Mouse (Mus musculus) neural tube, embryonic 12.5 days (tissue): ENCODE results near the gene Lrrc17. TPM values are rescaled to one million over a fixed set of nuclear protein-coding genes. Genes with fewer than 3 reads are reported as not detected.

ENCODE experiments used
- ATAC-seq: fragments of 200-750 bp; cut with Nextera tagmentation; 2 replicates; pipeline ENCODE4 v1.8.0; 2017; ENCODE audit warnings: low read depth, mild to moderate bottlenecking, moderate TSS enrichment, moderate library complexity; ENCODE audit not compliant: low FRiP score
- H3K27ac ChIP-seq: fragments of 300-500 bp; sonication (generic); 2 replicates; pipeline ENCODE4 v1.5.1; 2016
- H3K27me3 ChIP-seq: fragments of 300-500 bp; sonication (generic); replicated peaks from 2 replicates; pipeline ENCODE4 v1.6.1; 2016; ENCODE audit warnings: mild to moderate bottlenecking
- H3K36me3 ChIP-seq: fragments of 300-500 bp; sonication (generic); 2 replicates; pipeline ENCODE4 v1.6.1; 2016; ENCODE audit warnings: mild to moderate bottlenecking
- H3K4me1 ChIP-seq: fragments of 300-500 bp; sonication (generic); 2 replicates; pipeline ENCODE4 v1.6.1; 2016
- H3K4me2 ChIP-seq: fragments of 300-500 bp; sonication (generic); replicated peaks from 2 replicates; pipeline ENCODE4 v1.6.1; 2016; ENCODE audit warnings: mild to moderate bottlenecking
- H3K4me3 ChIP-seq: fragments of 300-500 bp; sonication (generic); 2 replicates; pipeline ENCODE4 v1.5.1; 2016
- H3K9ac ChIP-seq: fragments of 300-500 bp; sonication (generic); 2 replicates; pipeline ENCODE4 v1.6.1; 2016; ENCODE audit warnings: mild to moderate bottlenecking
- H3K9me3 ChIP-seq: fragments of 300-500 bp; sonication (generic); 2 replicates; pipeline ENCODE4 v1.6.1; 2016; ENCODE audit warnings: mild to moderate bottlenecking
- WGBS: fragments of 180-500 bp; shearing (Covaris S2); methylation state at CpG from one replicate; pipeline ENCODE4 v1.1.7; 2016; 5-methylcytosine and 5-hydroxymethylcytosine counted together
- polyA plus RNA-seq: library from polyadenylated mRNA; unstranded; fragments of >200 nt; fragmentation: Nextera tagmentation; extraction: Ambion mirVana; gene quantifications from 2 replicates; pipeline ENCODE4 v1.2.1, GENCODE M21; 2016

The Lrrc17 gene
- polyA plus RNA-seq, 1 experiment from 2014 or later: 14.0 TPM

DNA sequence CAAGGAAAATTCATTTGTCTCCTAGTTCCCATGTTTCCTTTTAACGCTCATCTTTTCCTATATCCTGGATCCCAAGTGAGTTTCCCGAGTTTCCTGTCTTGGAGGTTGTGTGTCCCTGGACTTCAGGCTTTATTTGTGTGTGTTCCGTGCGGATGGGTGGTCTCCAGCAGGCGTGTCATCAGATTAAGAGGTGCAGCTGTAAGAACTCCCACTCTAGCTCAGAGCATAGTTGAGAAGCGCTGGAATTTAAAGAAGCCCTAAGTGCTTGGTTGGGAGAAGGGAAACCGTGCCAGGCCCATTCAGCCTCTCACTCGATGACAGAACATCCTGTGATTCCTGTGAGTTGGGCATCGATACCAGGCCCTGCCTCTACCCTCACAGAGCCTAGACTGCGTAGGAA, 30.0 kb upstream of the Lrrc17 start:
- Histone ChIP-seq H3K27me3 (no peaks in the 10 kb centered on the region), H3K9me3 (no peaks in the 10 kb centered on the region), H3K27ac (no peak overlapping the region), H3K4me3 (no peak overlapping the region), H3K4me2 (no peak overlapping the region), H3K36me3 (no peaks in the 10 kb centered on the region), H3K9ac (no peak overlapping the region), H3K4me1 (0 out of 2 replicates have a peak, but pooled peaks cover 3% of the 10 kb centered on the region)
- 72% methylated on average over 10 of the region's 10 CpGs for WGBS
- ATAC-seq: no peak

DNA sequence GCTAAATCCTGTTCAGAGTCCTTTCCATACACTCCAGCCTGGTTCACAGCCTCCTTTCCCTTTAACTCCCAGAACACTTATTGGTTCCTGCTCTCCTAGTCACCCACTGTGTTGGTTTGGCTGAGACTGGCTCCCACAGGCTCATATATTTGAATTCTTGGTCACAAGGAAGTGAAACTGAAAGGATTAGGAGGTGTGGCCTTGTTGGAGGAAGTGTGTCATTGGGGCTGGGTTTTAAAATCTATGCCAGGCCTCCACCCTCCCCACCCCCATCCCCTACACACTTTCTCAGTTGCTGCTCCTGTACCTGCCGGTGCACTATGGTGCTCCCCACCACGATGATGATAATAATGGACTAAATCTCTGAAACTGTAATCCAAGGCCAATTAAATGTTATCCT, 25.8 kb upstream of the Lrrc17 start:
- H3K36me3 ChIP-seq: no peaks in the 10 kb centered on the region
- H3K4me2 ChIP-seq: no peak overlapping the region
- WGBS: 95% methylated on average over 2 of the region's 2 CpGs
- H3K27ac ChIP-seq: no peak overlapping the region
- H3K9me3 ChIP-seq: no peaks in the 10 kb centered on the region
- H3K4me1 ChIP-seq: 0 out of 2 replicates have a peak, but pooled peaks cover 3% of the 10 kb centered on the region
- H3K4me3 ChIP-seq: no peak overlapping the region
- no peak for ATAC-seq
- no peak overlapping the region for H3K9ac ChIP-seq
- no peaks in the 10 kb centered on the region for H3K27me3 ChIP-seq

DNA sequence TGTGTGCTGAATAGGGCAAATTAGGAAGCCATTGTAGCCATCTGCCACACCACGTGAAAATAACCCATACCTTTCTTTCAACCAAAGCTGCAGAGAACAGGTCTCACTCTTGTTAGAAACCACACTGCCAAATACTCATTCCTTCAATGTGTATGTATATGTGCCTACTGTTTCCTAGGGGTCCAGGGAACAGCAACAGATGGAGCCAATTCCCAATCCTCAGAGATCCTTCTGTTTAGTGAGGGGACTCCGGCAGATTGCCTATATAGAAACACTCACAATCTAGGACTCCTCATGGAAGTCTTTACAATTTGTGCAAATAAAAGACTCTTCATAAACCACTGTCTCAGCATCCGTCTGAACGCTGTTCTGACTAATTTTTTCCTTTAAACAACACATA, 25.2 kb upstream of the Lrrc17 start:
- Histone ChIP-seq H3K4me1 (no peaks in the 10 kb centered on the region), H3K4me2 (no peak overlapping the region), H3K27me3 (no peaks in the 10 kb centered on the region), H3K9ac (no peak overlapping the region), H3K9me3 (no peaks in the 10 kb centered on the region), H3K36me3 (no peaks in the 10 kb centered on the region), H3K27ac (no peak overlapping the region), H3K4me3 (no peak overlapping the region)
- no peak for ATAC-seq
- 72% methylated on average over 4 of the region's 4 CpGs for WGBS

DNA sequence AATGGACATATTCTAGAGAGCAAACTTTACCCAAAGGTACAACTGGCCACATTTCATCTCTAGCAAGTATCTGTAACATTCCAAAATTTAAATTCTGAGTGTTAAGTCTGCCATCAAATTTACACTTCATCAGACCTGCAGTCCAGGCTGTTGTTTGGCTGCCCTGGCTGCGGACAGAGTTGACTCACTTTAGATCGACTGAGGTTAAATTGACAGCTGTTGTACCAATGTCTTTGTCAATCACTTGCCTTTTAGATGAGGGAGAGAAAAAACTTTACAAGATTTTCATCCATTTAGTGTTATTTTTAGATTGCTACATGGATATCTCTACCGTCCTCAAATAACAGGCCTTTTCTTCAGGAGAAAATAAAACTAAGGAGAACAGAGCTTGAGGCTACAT, 24.2 kb upstream of the Lrrc17 start:
- WGBS: 94% methylated on average over 3 of the region's 3 CpGs
- no peak overlapping the region for H3K4me3 ChIP-seq
- no peaks in the 10 kb centered on the region for H3K4me1 ChIP-seq
- H3K9ac ChIP-seq: no peak overlapping the region
- no peaks in the 10 kb centered on the region for H3K27me3 ChIP-seq
- no peaks in the 10 kb centered on the region for H3K36me3 ChIP-seq
- H3K27ac ChIP-seq: no peak overlapping the region
- no peaks in the 10 kb centered on the region for H3K9me3 ChIP-seq
- H3K4me2 ChIP-seq: no peak overlapping the region
- no peak for ATAC-seq

DNA sequence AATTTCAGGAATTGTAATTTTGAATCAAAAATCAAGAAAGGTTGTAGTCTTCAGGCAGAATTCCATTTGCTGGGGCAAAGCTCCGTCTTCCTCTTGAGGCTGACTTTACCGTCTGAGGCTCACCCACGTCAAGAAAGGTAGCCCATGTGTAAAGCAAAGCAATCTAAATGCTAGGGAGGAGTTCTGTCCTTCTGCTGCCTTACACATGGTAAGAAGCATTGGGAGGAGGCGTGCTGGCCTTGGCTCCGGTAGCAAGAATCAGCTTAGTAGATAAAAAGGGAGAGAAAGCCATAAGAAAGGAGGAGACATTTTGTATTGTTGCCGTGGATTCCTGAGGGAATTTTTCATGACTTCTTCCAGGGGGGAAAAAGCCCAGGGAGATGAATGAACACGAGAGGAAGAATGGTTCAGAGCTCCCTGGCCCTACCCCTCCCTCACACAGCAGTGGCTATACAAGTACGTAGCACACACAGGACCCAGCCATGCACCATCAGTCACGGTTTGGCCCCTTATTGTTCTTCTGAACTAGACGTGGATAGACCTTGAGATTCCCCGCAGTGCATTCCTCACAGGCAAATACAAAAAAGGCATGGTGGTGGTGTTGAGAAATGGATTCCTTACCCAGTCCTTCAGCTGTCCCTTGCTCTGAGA, 16.4 kb upstream of the Lrrc17 start:
- H3K9me3 ChIP-seq: no peaks in the 10 kb centered on the region
- no peaks in the 10 kb centered on the region for H3K36me3 ChIP-seq
- peaks cover 6% of the 10 kb centered on the region for H3K4me1 ChIP-seq
- no peak overlapping the region for H3K4me3 ChIP-seq
- no peak overlapping the region for H3K27ac ChIP-seq
- H3K27me3 ChIP-seq: no peaks in the 10 kb centered on the region
- no peak overlapping the region for H3K9ac ChIP-seq
- no peak overlapping the region for H3K4me2 ChIP-seq
- 24% methylated on average over 11 of the region's 11 CpGs for WGBS
- ATAC-seq: peak; percentile 89

DNA sequence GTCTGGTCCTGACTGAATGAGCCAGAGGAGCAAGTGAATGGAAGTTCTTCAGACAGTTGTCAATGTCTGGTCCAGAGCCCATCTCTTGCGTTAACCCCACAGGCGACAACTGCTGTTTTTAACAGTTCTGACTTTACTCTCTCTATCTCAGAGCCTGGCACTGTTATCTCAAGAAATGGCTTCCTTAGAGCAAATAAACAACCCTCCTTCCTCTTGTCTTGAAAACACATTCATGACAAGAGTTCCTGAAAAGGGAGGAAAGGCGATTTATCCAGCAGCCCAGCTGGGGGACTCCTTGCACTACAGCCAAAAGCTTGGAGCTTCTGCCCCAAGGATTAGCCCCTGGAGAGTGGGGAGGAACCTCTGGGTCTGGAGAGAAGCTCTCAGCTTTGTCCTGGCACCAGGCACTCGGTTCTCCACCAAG, 15.9 kb upstream of the Lrrc17 start:
- no peak overlapping the region for H3K27ac ChIP-seq
- H3K9ac ChIP-seq: no peak overlapping the region
- H3K27me3 ChIP-seq: no peaks in the 10 kb centered on the region
- no peak overlapping the region for H3K4me3 ChIP-seq
- H3K4me2 ChIP-seq: no peak overlapping the region
- 0 out of 2 replicates have a peak, but pooled peaks have one; percentile 18 for ATAC-seq
- peaks cover 6% of the 10 kb centered on the region for H3K4me1 ChIP-seq
- no peaks in the 10 kb centered on the region for H3K36me3 ChIP-seq
- no peaks in the 10 kb centered on the region for H3K9me3 ChIP-seq
- 54% methylated on average over 4 of the region's 4 CpGs for WGBS

DNA sequence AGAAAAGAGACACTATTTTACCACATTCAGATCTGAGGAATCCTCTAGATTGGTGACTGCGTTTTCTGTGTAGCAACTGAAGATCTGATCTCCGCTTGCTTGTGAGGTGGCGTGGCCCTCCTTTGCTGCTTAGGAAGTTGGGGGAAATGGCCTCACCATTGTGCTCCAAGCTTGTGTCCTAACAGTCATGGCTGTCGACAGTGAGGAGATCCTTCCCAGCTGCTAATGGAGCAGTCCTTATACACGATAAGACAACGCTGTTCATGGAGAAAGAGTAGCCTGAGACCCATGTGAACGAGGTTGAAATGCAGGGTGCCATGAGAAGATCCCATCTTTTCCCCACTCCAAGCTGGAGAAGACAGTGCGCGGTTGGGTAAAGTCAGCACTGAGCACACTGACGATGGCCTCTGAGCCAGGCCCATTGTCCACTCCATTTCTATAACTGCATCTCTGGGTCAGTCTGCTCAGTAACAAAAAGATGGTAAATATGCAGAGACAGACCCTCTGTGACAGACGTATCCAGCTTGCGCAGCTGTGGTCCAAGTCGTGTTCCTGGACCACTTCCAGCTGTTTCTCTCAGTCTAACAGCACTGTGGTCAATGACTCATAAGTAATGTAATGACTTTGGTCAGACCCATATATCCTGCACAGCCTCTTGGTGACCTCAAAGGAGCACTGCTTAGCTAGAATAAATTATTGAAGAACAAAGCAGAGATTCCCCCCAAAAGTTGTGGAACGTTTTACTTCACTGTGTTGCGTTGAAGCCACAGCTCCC, 15.1 kb upstream of the Lrrc17 start:
- H3K9ac ChIP-seq: no peak overlapping the region
- H3K9me3 ChIP-seq: no peaks in the 10 kb centered on the region
- H3K4me2 ChIP-seq: no peak overlapping the region
- no peaks in the 10 kb centered on the region for H3K27me3 ChIP-seq
- WGBS: 61% methylated on average over 15 of the region's 15 CpGs
- peaks cover 6% of the 10 kb centered on the region for H3K4me1 ChIP-seq
- H3K36me3 ChIP-seq: no peaks in the 10 kb centered on the region
- ATAC-seq: peak; percentile 42
- H3K4me3 ChIP-seq: no peak overlapping the region
- H3K27ac ChIP-seq: no peak overlapping the region

DNA sequence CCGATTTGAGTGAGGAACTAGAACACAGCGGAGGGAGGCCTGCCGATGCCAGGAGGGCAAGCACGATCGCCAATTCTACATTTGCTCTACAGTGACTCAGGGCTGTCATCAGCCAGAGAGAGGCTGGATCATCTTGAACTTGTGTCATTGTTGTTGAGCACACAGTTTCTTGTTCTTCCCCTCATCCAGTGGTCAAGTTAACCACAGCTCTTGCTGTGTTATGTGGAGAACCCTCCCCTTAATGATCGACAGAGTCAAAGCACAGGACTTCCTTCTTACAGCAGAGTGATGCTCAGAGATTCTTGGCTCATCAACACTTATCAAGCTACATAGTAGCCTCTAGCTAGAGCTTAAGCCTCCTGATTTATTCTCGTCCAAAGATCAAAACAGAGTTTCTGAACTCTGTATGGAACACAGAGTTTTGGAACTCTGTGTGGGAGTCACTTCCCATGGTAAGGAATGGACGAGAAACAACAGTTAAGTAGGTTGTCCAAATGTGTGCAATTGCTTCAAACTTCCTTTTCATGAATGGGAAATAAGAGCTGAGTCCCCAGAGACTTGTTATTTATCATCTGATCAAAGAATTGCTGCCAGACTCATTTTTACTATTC, 14.1 kb upstream of the Lrrc17 start:
- WGBS: 91% methylated on average over 8 of the region's 8 CpGs
- H3K27ac ChIP-seq: no peak overlapping the region

DNA sequence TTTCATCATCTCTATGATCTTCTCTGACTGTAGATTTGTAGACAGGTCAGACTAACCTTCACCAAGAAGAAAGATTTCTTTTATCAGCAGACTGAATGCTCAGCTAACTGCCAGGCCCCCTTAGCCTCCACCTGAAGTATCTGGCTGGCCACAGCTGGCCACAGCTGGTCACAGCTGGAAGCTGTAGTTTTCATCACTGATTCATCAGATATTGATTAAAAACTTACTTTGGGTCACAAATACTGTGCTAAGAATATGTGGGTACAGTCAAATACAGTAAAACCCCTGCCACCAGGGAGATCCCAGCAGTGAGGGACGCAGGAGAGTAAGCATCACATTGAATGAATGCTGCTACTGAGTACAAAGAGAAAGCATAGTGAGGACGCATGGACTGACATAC, 11.2 kb upstream of the Lrrc17 start:
- peaks cover 6% of the 10 kb centered on the region for H3K4me1 ChIP-seq
- H3K4me3 ChIP-seq: no peak overlapping the region
- no peak overlapping the region for H3K9ac ChIP-seq
- no peaks in the 10 kb centered on the region for H3K36me3 ChIP-seq
- H3K27me3 ChIP-seq: no peaks in the 10 kb centered on the region
- no peak overlapping the region for H3K27ac ChIP-seq
- ATAC-seq: no peak
- WGBS: 94% methylated on average over 2 of the region's 2 CpGs
- H3K9me3 ChIP-seq: no peaks in the 10 kb centered on the region
- H3K4me2 ChIP-seq: no peak overlapping the region

More for the DNA sequence above, 14.1 kb upstream of the Lrrc17 start:
- H3K4me3 ChIP-seq: no peak overlapping the region
- H3K36me3 ChIP-seq: no peaks in the 10 kb centered on the region
- H3K9ac ChIP-seq: no peak overlapping the region
- no peaks in the 10 kb centered on the region for H3K9me3 ChIP-seq
- no peaks in the 10 kb centered on the region for H3K27me3 ChIP-seq
- peaks cover 6% of the 10 kb centered on the region for H3K4me1 ChIP-seq
- no peak overlapping the region for H3K4me2 ChIP-seq
- no peak for ATAC-seq

DNA sequence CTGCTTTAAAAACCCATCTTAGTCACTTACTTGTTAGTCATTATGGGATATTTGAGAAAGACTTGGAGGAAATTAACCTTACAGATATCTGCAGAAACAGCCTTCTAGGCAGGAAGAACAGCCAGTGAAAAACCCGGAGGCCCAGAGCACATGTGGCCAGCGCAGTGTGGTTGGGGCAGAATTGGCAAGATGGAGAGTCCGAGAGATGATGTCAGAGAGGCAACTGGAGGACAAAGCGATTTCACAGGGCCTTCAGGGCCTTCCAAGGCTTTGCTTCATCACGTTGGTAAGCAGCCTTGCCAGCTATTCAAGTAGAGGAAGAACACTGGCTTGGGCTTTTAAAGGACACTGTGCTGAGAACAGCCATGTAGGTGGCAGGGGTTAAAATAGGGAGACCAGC, 10.4 kb upstream of the Lrrc17 start:
- Histone ChIP-seq H3K4me3 (no peak overlapping the region), H3K27ac (no peak overlapping the region), H3K9ac (no peak overlapping the region), H3K36me3 (no peaks in the 10 kb centered on the region), H3K4me2 (no peak overlapping the region), H3K9me3 (no peaks in the 10 kb centered on the region), H3K27me3 (no peaks in the 10 kb centered on the region), H3K4me1 (peaks cover 6% of the 10 kb centered on the region)
- 84% methylated on average over 5 of the region's 5 CpGs for WGBS
- no peak for ATAC-seq

DNA sequence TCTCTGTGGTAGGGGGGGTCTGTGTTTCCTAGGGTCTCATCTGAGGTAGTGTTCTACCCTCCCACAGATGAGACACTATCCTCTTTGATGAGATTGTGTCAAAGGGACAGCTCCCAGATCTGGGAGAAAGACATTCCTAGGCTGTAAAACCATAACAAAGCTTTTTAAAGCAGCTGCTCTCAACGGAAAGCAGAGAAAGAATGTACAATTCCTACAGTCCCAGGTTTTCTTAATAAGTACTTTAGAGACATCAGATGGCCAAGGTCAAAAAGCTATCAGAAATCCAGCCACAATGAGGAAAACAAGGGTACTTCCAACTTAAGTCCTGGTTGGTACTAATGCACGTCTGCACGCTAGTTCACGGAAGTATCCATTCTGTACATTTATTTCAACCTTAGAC, 1.1 kb upstream of the Lrrc17 start:
- Histone ChIP-seq H3K9me3 (no peaks in the 10 kb centered on the region), H3K9ac (no peak overlapping the region), H3K4me3 (no peak overlapping the region), H3K4me2 (no peak overlapping the region), H3K27ac (no peak overlapping the region), H3K27me3 (no peaks in the 10 kb centered on the region), H3K36me3 (no peaks in the 10 kb centered on the region), H3K4me1 (no peaks in the 10 kb centered on the region)
- 77% methylated on average over 4 of the region's 4 CpGs for WGBS
- ATAC-seq: no peak

DNA sequence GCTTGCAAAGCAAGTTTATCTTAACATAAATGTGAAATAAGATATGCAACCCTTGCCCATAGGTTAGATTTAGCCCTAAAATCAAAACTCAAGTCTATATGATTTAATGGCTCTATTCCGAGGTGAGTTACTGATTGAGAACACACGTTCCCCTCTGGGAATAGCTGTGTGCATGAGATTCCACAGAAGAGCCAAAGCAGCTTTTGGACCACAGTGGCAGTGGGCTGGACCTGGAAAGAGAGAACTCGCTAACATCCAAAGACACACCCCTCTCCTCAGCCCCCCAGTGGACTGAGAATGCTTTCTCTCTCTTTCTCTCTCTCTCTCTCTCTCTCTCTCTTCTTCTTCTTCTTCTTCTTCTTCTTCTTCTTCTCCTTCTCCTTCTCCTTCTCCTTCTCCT, 1.5 kb downstream of the Lrrc17 start:
- 71% methylated on average over 3 of the region's 3 CpGs for WGBS
- H3K4me2 ChIP-seq: peak overlapping the region; percentile 17; the same call in 1 of the 2 replicates
- ATAC-seq: no peak
- no peaks in the 10 kb centered on the region for H3K4me1 ChIP-seq
- H3K27me3 ChIP-seq: no peaks in the 10 kb centered on the region
- H3K9ac ChIP-seq: no peak overlapping the region
- no peak overlapping the region for H3K27ac ChIP-seq
- H3K4me3 ChIP-seq: no peak overlapping the region
- no peaks in the 10 kb centered on the region for H3K9me3 ChIP-seq
- no peaks in the 10 kb centered on the region for H3K36me3 ChIP-seq
